Mouse (Mus musculus) heart, postnatal 0 days (tissue): ENCODE results near the gene Fyttd1.

Source experiments
- CTCF ChIP-seq: IDR thresholded peaks from 2 replicates; pipeline ENCODE4 v1.5.1; 2016; ENCODE audit warnings: antibody characterized with exemption, control low read depth, low read depth
- EP300 ChIP-seq: IDR thresholded peaks from 2 replicates; pipeline ENCODE4 v1.6.1; 2016; ENCODE audit warnings: antibody characterized with exemption, low read depth

GRCm38 (mm10) chr16:32913212-32913611, 35.9 kb downstream of the Fyttd1 start:
- no peak for TF ChIP-seq CTCF
- no peak for TF ChIP-seq EP300
